Mouse (Mus musculus) small intestine, adult 2 months (tissue): ENCODE measurements around the gene Arl2.

Experiments
- CTCF ChIP-seq: fragments of 200-500 bp; IDR thresholded peaks from 2 replicates; pipeline ENCODE4 v1.5.1; 2012; ENCODE audit warnings: low read depth, mild to moderate bottlenecking, control low read depth, inconsistent platforms, low read length, moderate library complexity, mixed read lengths; ENCODE audit not compliant: insufficient replicate concordance, insufficient read length; ENCODE audit errors: extremely low read depth
- POLR2A ChIP-seq: fragments of 200-500 bp; IDR thresholded peaks from 2 replicates; pipeline ENCODE4 v1.6.1; 2012; ENCODE audit warnings: low read depth, mild to moderate bottlenecking, control low read depth, inconsistent platforms, low read length, moderate library complexity

DNA sequence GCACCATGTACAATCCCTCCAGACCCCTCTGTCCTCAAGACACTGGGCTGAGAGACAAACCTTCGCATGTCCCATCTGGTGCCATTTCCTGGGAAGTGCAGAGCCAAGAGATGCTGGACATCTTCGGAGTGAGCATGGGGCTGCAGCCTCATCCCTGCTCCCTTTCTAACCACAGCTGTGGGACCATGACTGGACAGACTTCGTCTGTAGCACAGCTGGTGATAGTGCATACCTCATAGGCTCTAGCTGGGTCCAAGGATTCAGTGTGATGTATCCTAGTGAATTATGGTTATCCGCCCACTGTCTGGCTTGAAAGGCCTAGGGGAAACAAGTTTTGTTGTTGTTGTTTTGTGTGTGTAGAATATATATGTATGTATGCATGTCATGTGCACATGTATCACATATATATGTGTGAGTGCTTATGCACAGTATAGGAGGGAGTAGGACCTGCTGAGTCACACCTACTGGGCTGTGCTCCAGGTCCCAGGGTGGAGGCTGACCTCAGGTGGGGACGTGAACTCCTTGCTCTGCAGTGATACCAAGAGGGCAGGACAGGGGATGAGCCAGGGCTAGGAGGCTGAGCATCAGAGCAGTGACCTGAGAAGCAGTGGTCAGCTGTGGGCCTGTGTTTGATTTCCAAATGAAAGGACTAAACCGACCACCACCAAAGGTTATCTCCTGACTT lies 39.0 kb downstream of the Arl2 start:
- TF ChIP-seq CTCF (no peak), POLR2A (no peak)
